Mouse (Mus musculus) hematopoietic stem cell, adult 5-6 weeks (primary cell): Measurements from ENCODE around the gene Comp. TPM values are rescaled to one million over a fixed set of nuclear protein-coding genes. Genes with fewer than 3 reads are reported as not detected.

Experiments used
- ATAC-seq, 2 experiments: fragments of 125-278 bp in 1 of 2; replicated peaks in 1 of 2; 2 replicates each; pipeline ENCODE4 v1.8.0; 2016 to 2017; ENCODE audit warnings: inconsistent platforms in 2 of 2, mild to moderate bottlenecking in 2 of 2, moderate number of reproducible peaks in 2 of 2, low read depth in 1 of 2, moderate TSS enrichment in 1 of 2; ENCODE audit not compliant: low FRiP score in 2 of 2, poor library complexity in 2 of 2, severe bottlenecking in 2 of 2, insufficient read depth in 1 of 2, low TSS enrichment in 1 of 2
- total RNA-seq: library from RNA; stranded (forward); fragments of 172-1452, 232-1000 nt; gene quantifications from 2 replicates; pipeline ENCODE4 v1.2.3, GENCODE M21; 2017

Gene Comp
- total RNA-seq, 1 experiment from 2014 or later = 4.1 TPM

DNA sequence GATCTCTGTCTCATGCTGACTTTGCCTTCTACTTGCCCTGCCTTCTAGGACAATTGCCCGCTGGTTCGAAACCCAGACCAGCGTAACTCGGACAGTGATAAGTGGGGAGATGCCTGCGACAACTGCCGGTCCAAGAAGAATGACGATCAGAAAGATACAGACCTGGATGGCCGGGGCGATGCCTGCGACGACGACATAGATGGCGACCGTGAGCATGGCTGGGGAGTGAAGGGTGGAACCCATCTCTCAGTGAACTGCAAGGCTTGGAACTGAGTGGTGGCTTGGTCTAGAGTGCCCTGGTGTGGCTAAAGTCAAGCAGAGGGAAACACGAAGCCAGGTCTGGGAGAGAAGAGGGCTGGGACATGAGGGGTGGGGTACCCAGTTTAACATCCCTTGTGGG, 3.7 kb downstream of the Comp start:
- ATAC-seq = no peak

- ATAC-seq = no peak
These were observed 6.7 kb downstream of the Comp start for GRCm38 (mm10) chr8:70380069-70380468.

GRCm38 (mm10) chr8:70383287-70383686, 9.9 kb downstream of the Comp start:
- peak; percentile 59 to 61; a peak in 2 of 4 replicates for ATAC-seq

DNA sequence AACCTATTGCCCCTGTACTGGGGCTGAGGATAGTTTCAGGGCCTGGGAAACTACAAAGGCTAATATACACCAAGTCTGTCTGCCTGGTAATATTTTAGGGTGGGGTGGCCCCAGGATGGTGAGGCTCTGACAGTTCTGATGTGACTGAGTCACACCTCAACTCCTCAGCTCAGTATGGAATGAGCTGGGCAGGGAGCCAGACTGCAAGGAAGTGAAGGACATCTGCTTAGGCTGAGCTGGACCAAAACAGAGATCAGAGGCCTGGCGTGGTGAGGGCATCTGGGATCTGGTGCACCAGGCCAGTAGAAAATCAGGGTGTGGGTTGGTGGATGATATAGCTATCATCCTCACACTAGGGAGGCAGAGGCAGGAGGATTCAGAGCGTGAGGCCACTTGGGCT, 16.3 kb downstream of the Comp start:
- ATAC-seq = no peak

- no peak for ATAC-seq
These were observed 19.7 kb downstream of the Comp start for GRCm38 (mm10) chr8:70393087-70393486.

- no peak for ATAC-seq
These were observed 21.1 kb downstream of the Comp start for GRCm38 (mm10) chr8:70394269-70394998.

GRCm38 (mm10) chr8:70395649-70396048, 22.3 kb downstream of the Comp start:
- no peak for ATAC-seq

GRCm38 (mm10) chr8:70396184-70396583, 22.8 kb downstream of the Comp start:
- no peak for ATAC-seq

- no peak for ATAC-seq
These were observed 24.5 kb downstream of the Comp start for GRCm38 (mm10) chr8:70397611-70398563.

DNA sequence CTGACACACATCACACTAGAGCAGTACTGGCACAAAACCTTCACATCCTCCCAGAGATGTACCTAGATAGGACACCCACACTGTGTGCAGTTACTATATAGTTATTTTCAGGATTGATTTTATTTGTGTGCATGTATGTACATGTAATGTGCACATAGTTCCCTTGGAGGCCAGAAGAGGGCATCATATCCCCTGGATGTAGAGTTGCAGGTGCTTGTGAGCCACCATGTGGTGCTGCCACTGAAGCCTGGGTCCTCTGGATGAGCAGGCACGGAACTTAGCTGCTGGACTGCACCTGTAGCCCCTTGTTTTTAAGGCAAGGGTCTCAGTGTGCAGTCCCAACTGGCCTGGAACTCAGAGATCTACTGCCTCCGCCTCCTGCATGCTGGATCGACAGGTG, 30.9 kb downstream of the Comp start:
- no peak for ATAC-seq

GRCm38 (mm10) chr8:70405189-70405588, 31.8 kb downstream of the Comp start:
- no peak for ATAC-seq

- no peak for ATAC-seq
These were observed 33.2 kb downstream of the Comp start for GRCm38 (mm10) chr8:70406427-70407069.

DNA sequence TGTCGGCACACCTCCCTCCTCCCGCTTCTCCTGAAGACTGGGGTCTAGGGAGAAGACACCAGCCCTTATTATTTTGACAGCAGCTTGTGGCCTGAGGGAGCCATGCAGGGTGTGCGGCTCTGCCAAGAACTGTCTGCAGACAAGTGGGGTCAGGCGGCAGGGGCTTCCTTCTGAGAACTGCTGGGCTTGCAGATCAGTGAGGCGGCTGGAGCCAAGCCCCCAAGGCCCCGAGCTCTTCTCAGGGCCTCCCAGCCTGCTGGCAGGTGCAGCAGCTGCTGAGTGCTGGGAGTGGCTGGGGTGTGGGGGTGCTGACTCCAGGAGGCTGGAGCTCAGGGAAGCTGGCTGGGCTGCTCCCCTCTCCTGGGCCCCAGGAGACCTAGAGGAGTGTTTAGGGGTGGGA, 34.9 kb downstream of the Comp start:
- no peak for ATAC-seq

DNA sequence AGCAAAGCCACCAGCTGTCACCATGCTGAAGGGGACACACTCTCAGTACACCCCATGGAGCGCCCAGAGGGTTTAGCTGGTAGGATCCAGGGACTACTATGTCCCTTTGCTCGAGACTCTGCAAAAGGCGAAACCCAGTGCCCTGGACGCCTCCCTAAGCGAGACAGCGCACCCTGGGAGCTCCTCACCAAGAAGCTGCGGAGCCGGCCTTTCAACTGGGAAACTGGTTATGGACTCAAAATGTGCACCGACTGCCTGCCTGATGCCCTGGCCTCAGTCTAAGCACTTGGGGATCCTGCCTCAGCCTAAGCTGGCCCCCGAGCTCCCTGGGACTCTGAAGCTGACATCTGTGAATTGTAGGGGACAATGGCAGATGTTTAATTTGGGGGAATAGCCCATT, 35.7 kb downstream of the Comp start:
- ATAC-seq = no peak

- peak in 1 of 2 experiments; percentile 40; a peak in 2 of 4 replicates for ATAC-seq
These were observed 36.1 kb downstream of the Comp start for GRCm38 (mm10) chr8:70409455-70409871.

DNA sequence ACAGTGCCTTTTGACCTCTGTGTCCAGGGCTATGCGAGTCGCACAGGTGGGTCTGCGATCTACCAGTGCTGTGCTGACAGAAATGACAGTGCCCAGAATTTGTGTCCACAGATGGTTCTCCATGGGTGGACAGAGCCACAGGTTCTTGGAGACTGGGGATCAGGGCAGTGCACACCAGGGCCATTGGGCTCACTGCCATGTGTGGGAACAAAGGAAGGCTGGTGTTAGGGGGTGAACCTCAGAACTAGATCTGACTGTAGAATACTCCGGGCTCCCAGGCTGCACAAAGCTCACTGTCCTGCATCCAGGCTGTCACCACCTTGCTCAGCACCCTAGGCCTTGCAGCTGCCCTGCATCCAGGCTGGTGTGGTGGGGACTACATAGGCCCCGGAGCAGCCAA, 36.9 kb downstream of the Comp start:
- ATAC-seq = no peak

DNA sequence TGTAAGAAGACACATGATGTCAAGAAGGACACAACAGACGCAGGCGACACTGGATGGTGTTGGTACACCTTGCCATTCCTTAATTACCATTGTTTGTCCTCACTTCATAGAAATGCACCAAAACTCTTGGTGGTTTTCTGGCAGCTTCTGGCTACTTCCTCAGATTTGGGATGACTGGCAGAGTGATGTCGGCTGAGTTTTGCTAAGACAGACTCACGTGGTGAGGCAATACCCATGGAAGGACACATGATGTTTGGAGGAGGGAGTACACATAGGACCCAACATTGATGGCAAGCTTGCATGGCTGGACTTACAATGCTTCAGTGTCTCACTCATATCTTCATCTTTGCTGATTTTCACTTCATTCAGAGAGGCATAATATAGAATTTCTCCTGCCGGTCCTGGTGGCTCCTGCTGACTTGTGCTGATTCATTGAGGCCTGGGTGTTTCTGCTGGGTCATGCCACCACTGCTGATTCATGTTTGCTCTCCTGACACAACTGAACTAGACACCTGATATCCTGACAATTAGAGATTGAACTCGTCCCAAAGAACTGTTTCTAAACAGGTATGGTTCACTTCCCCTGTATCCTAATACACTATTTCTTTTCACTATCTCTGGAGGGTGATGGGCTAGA, 41.1 kb downstream of the Comp start:
- no peak for ATAC-seq
